Mouse (Mus musculus) hindbrain, embryonic 10.5 days (tissue): ENCODE results near the gene Osbpl5. TPM values are rescaled to one million over a fixed set of nuclear protein-coding genes. Genes with fewer than 3 reads are reported as not detected.
A peak's percentile ranks its signal among the peaks of the same experiment; 100 is the strongest.

Experiments
- DNase-seq: peaks from one replicate; pipeline ENCODE4 v3.0.0-alpha.2; 2017; ENCODE audit warnings: low spot score
- H3K27ac ChIP-seq: fragments of 300-500 bp; sonication (generic); 2 replicates; pipeline ENCODE4 v1.5.1; 2016; ENCODE audit warnings: mild to moderate bottlenecking, moderate library complexity
- H3K27me3 ChIP-seq: fragments of 300-500 bp; sonication (generic); 2 replicates; pipeline ENCODE4 v1.6.1; 2016; ENCODE audit warnings: mild to moderate bottlenecking; ENCODE audit not compliant: poor library complexity, insufficient read depth, severe bottlenecking
- H3K36me3 ChIP-seq: fragments of 300-500 bp; sonication (generic); 2 replicates; pipeline ENCODE4 v1.6.1; 2016; ENCODE audit warnings: mild to moderate bottlenecking, moderate library complexity
- H3K4me1 ChIP-seq: fragments of 300-500 bp; sonication (generic); replicated peaks from 2 replicates; pipeline ENCODE4 v1.6.1; 2016; ENCODE audit warnings: mild to moderate bottlenecking
- H3K4me3 ChIP-seq: fragments of 300-500 bp; sonication (generic); 2 replicates; pipeline ENCODE4 v1.5.1; 2016; ENCODE audit warnings: mild to moderate bottlenecking, moderate library complexity
- H3K9me3 ChIP-seq: fragments of 300-500 bp; sonication (generic); 2 replicates; pipeline ENCODE4 v1.6.1; 2016; ENCODE audit warnings: mild to moderate bottlenecking, moderate library complexity
- WGBS: fragments of 180-500 bp; shearing (Covaris S2); methylation state at CpG from one replicate; pipeline ENCODE4 v1.1.7; 2016; 5-methylcytosine and 5-hydroxymethylcytosine counted together
- polyA plus RNA-seq: library from polyadenylated mRNA; unstranded; fragments of >200 nt; fragmentation: Nextera tagmentation; extraction: Ambion mirVana; gene quantifications from 2 replicates; pipeline ENCODE4 v1.2.1, GENCODE M21; 2016

The Osbpl5 gene
- 15.8 and 20.8 TPM in 2 replicates for polyA plus RNA-seq

GRCm38 (mm10) chr7:143756125-143757026 is at the start of gene Osbpl5:
TSS of gene Osbpl5 (minus strand) at chr7:143756985.
- Histone ChIP-seq H3K9me3 (no peaks in the 10 kb centered on the region), H3K36me3 (no peaks in the 10 kb centered on the region), H3K27ac (peak within 1 kb of the TSS; percentile 59; the same call in 1 of the 2 replicates), H3K4me3 (peak within 1 kb of the TSS; percentile 56), H3K4me1 (peaks cover 15% of the 10 kb centered on the region), H3K27me3 (peaks cover 58% of the 10 kb centered on the region)
- DNase-seq, result no peak
- 33% methylated on average over 22 of the region's 22 CpGs for WGBS

GRCm38 (mm10) chr7:143805199-143805624 is 48.4 kb upstream of the Osbpl5 start:
- Histone ChIP-seq H3K27ac (no peak overlapping the region), H3K4me3 (no peak overlapping the region), H3K27me3 (no peaks in the 10 kb centered on the region), H3K4me1 (no peaks in the 10 kb centered on the region), H3K9me3 (no peaks in the 10 kb centered on the region), H3K36me3 (peaks cover 96% of the 10 kb centered on the region)
- 81% methylated on average over 5 of the region's 5 CpGs for WGBS
- no peak for DNase-seq

- H3K4me3 ChIP-seq, result no peak overlapping the region
- no peak for DNase-seq
- H3K4me1 ChIP-seq, result no peaks in the 10 kb centered on the region
- H3K9me3 ChIP-seq, result no peaks in the 10 kb centered on the region
- no peaks in the 10 kb centered on the region for H3K27me3 ChIP-seq
- H3K27ac ChIP-seq, result no peak overlapping the region
- H3K36me3 ChIP-seq, result peaks cover 96% of the 10 kb centered on the region
- WGBS, result 90% methylated on average over 8 of the region's 8 CpGs
Measured at GRCm38 (mm10) chr7:143801195-143802065, 44.6 kb upstream of the Osbpl5 start.

- WGBS, result 90% methylated on average over 1 of the region's 1 CpGs
Measured at GRCm38 (mm10) chr7:143800770-143801169, 44.0 kb upstream of the Osbpl5 start.

GRCm38 (mm10) chr7:143798783-143799182 is 42.0 kb upstream of the Osbpl5 start:
- H3K4me3 ChIP-seq, result no peak overlapping the region
- no peaks in the 10 kb centered on the region for H3K9me3 ChIP-seq
- no peaks in the 10 kb centered on the region for H3K4me1 ChIP-seq
- no peaks in the 10 kb centered on the region for H3K27me3 ChIP-seq
- no peak for DNase-seq
- no peak overlapping the region for H3K27ac ChIP-seq
- WGBS, result 93% methylated on average over 4 of the region's 4 CpGs
- H3K36me3 ChIP-seq, result peaks cover 91% of the 10 kb centered on the region

More at GRCm38 (mm10) chr7:143800770-143801169, 44.0 kb upstream of the Osbpl5 start:
- H3K27me3 ChIP-seq, result no peaks in the 10 kb centered on the region
- no peaks in the 10 kb centered on the region for H3K9me3 ChIP-seq
- no peak overlapping the region for H3K4me3 ChIP-seq
- no peak overlapping the region for H3K27ac ChIP-seq
- H3K36me3 ChIP-seq, result peaks cover 96% of the 10 kb centered on the region
- no peak for DNase-seq
- no peaks in the 10 kb centered on the region for H3K4me1 ChIP-seq

GRCm38 (mm10) chr7:143793121-143793520 is 36.3 kb upstream of the Osbpl5 start:
- Histone ChIP-seq H3K27me3 (no peaks in the 10 kb centered on the region), H3K27ac (no peak overlapping the region), H3K36me3 (peaks cover 34% of the 10 kb centered on the region), H3K4me1 (no peaks in the 10 kb centered on the region), H3K9me3 (no peaks in the 10 kb centered on the region), H3K4me3 (no peak overlapping the region)
- DNase-seq, result peak; percentile 33
- 66% methylated on average over 4 of the region's 4 CpGs for WGBS

- no peaks in the 10 kb centered on the region for H3K27me3 ChIP-seq
- H3K27ac ChIP-seq, result no peak overlapping the region
- H3K36me3 ChIP-seq, result peaks cover 28% of the 10 kb centered on the region
- no peaks in the 10 kb centered on the region for H3K4me1 ChIP-seq
- no peak for DNase-seq
- 88% methylated on average over 6 of the region's 6 CpGs for WGBS
- no peak overlapping the region for H3K4me3 ChIP-seq
- no peaks in the 10 kb centered on the region for H3K9me3 ChIP-seq
Measured at GRCm38 (mm10) chr7:143792336-143792985, 35.7 kb upstream of the Osbpl5 start.

- Histone ChIP-seq H3K4me3 (peak within 1 kb of the TSS; percentile 57), H3K36me3 (no peaks in the 10 kb centered on the region), H3K27ac (peak within 1 kb of the TSS; percentile 84), H3K4me1 (peaks cover 39% of the 10 kb centered on the region), H3K27me3 (peaks cover 26% of the 10 kb centered on the region; the same call in 1 of the 2 replicates), H3K9me3 (no peaks in the 10 kb centered on the region)
- WGBS, result 2% methylated on average over 21 of the region's 21 CpGs
- DNase-seq, result peak; percentile 80
Measured at GRCm38 (mm10) chr7:143783996-143784829, 27.4 kb upstream of the Osbpl5 start, which contains the start of gene Mrgpre. TSS of gene Mrgpre (minus strand) at chr7:143784500.

GRCm38 (mm10) chr7:143783378-143783995 is 26.7 kb upstream of the Osbpl5 start:
- no peak for DNase-seq
- WGBS, result 14% methylated on average over 6 of the region's 6 CpGs
- Histone ChIP-seq H3K27me3 (peaks cover 26% of the 10 kb centered on the region; the same call in 1 of the 2 replicates), H3K4me3 (peak overlapping the region; percentile 57), H3K27ac (peak overlapping the region; percentile 84), H3K9me3 (no peaks in the 10 kb centered on the region), H3K4me1 (peaks cover 39% of the 10 kb centered on the region), H3K36me3 (no peaks in the 10 kb centered on the region)

GRCm38 (mm10) chr7:143777375-143777774 is 20.6 kb upstream of the Osbpl5 start:
- H3K4me1 ChIP-seq, result peaks cover 2% of the 10 kb centered on the region
- H3K36me3 ChIP-seq, result no peaks in the 10 kb centered on the region
- DNase-seq, result no peak
- 65% methylated on average over 2 of the region's 2 CpGs for WGBS
- H3K27ac ChIP-seq, result no peak overlapping the region
- no peak overlapping the region for H3K4me3 ChIP-seq
- no peaks in the 10 kb centered on the region for H3K9me3 ChIP-seq
- peaks cover 13% of the 10 kb centered on the region; the same call in 1 of the 2 replicates for H3K27me3 ChIP-seq

- no peak overlapping the region for H3K4me3 ChIP-seq
- 31% methylated on average over 3 of the region's 3 CpGs for WGBS
- DNase-seq, result no peak
- no peaks in the 10 kb centered on the region for H3K36me3 ChIP-seq
- no peak overlapping the region for H3K27ac ChIP-seq
- H3K4me1 ChIP-seq, result no peaks in the 10 kb centered on the region
- peaks cover 7% of the 10 kb centered on the region; the same call in 1 of the 2 replicates for H3K27me3 ChIP-seq
- H3K9me3 ChIP-seq, result no peaks in the 10 kb centered on the region
Measured at GRCm38 (mm10) chr7:143776137-143776536, 19.4 kb upstream of the Osbpl5 start.
